Mouse (Mus musculus) lung, postnatal 0 days (tissue): ENCODE measurements around the gene Olfr1385. TPM values are rescaled to one million over a fixed set of nuclear protein-coding genes. Genes with fewer than 3 reads are reported as not detected.
"Not testable (repeated sequence)": the region's sequence is repeated elsewhere in the genome, so short reads cannot be mapped to it uniquely, and the experiment has no call there.

ENCODE experiments used
- ATAC-seq: fragments of 200-750 bp; cut with Nextera tagmentation; 2 replicates; pipeline ENCODE4 v1.8.0; 2017; ENCODE audit warnings: moderate library complexity
- DNase-seq: peaks from one replicate; pipeline ENCODE4 v3.0.0-alpha.2; 2016; ENCODE audit warnings: low spot score
- H3K27ac ChIP-seq: fragments of 300-500 bp; sonication (generic); 2 replicates; pipeline ENCODE4 v1.5.1; 2014; ENCODE audit warnings: antibody characterized with exemption, mild to moderate bottlenecking, low read length, mixed read lengths
- H3K27me3 ChIP-seq: fragments of 300-500 bp; sonication (generic); replicated peaks from 2 replicates; pipeline ENCODE4 v1.6.1; 2014; ENCODE audit warnings: low read length, mixed read lengths; ENCODE audit not compliant: insufficient read depth
- H3K36me3 ChIP-seq: fragments of 300-500 bp; sonication (generic); 2 replicates; pipeline ENCODE4 v1.6.1; 2014; ENCODE audit warnings: low read length, mixed read lengths; ENCODE audit not compliant: insufficient read depth
- H3K4me1 ChIP-seq: fragments of 300-500 bp; sonication (generic); 2 replicates; pipeline ENCODE4 v1.6.1; 2014; ENCODE audit warnings: antibody characterized with exemption, low read depth, low read length, mixed read lengths; ENCODE audit not compliant: insufficient read depth
- H3K4me2 ChIP-seq: fragments of 300-500 bp; sonication (generic); replicated peaks from 2 replicates; pipeline ENCODE4 v1.6.1; 2014; ENCODE audit warnings: low read depth, mild to moderate bottlenecking, low read length, moderate library complexity, mixed read lengths
- H3K4me3 ChIP-seq: fragments of 300-500 bp; sonication (generic); 2 replicates; pipeline ENCODE4 v1.5.1; 2014; ENCODE audit warnings: low read depth, low read length
- H3K9ac ChIP-seq: fragments of 300-500 bp; sonication (generic); replicated peaks from 2 replicates; pipeline ENCODE4 v1.6.1; 2014; ENCODE audit warnings: low read depth, mild to moderate bottlenecking
- H3K9me3 ChIP-seq: fragments of 300-500 bp; sonication (generic); 2 replicates; pipeline ENCODE4 v1.6.1; 2016; ENCODE audit warnings: low read length, mixed read lengths
- CTCF ChIP-seq: IDR thresholded peaks from 2 replicates; pipeline ENCODE4 v1.5.1; 2016; ENCODE audit warnings: antibody characterized with exemption, mild to moderate bottlenecking
- EP300 ChIP-seq: IDR thresholded peaks from 2 replicates; pipeline ENCODE4 v1.6.1; 2016; ENCODE audit warnings: antibody characterized with exemption, mild to moderate bottlenecking, control low read depth
- WGBS: fragments of 180-500 bp; shearing (Covaris S2); extraction: QIAGEN DNeasy Blood & Tissue Kit; methylation state at CpG from one replicate; pipeline ENCODE4 v1.1.7; 2014; 5-methylcytosine and 5-hydroxymethylcytosine counted together
- polyA plus RNA-seq: library from polyadenylated mRNA; unstranded; fragments of >200 nt; fragmentation: Nextera tagmentation; extraction: Ambion mirVana; gene quantifications from 2 replicates; pipeline ENCODE4 v1.2.1, GENCODE M21; 2015

The Olfr1385 gene
- not detected in 2 replicates for polyA plus RNA-seq

- WGBS = 68% methylated on average over 1 of the region's 1 CpGs
- not testable (repeated sequence) for H3K9ac ChIP-seq, H3K27me3 ChIP-seq, DNase-seq, H3K4me2 ChIP-seq, H3K4me1 ChIP-seq, H3K4me3 ChIP-seq, ATAC-seq, H3K27ac ChIP-seq, H3K9me3 ChIP-seq, H3K36me3 ChIP-seq
These were observed at the start of gene Olfr1385 for GRCm38 (mm10) chr11:49488770-49489169. Gene Olfr1385, plus strand, starts transcription at chr11:49489070.

DNA sequence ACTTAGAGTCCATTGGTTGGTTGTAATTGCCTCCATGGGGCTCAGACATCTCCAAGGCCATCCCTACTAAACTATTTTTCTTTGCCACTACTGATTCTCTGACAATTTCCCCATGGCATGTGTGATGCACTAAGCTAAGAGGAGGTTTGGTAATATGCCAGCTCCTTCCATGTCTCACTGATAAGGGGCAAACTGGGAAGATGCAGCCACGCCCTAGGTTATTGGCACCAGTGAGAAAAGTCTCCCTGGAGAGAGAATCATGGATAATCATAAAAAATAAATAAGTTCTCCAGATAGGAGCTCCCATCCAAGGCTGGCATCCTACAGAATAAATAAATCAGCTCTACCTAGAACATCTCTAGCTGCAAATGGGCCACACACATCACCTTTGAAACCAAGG lies 33.8 kb upstream of the Olfr1385 start, which contains the start of gene Olfr1387:
TSS of gene Olfr1387 (plus strand) at position 301 of the 400 bp plus-strand sequence.
- ATAC-seq = no peak
- no peak within 1 kb of the TSS for H3K4me2 ChIP-seq
- no peak for DNase-seq
- H3K27ac ChIP-seq = no peak within 1 kb of the TSS
- TF ChIP-seq EP300 = no peak
- TF ChIP-seq CTCF = no peak
- H3K4me1 ChIP-seq = no peaks in the 10 kb centered on the region
- no peaks in the 10 kb centered on the region for H3K36me3 ChIP-seq
- H3K27me3 ChIP-seq = no peaks in the 10 kb centered on the region
- H3K4me3 ChIP-seq = no peak within 1 kb of the TSS
- no peaks in the 10 kb centered on the region for H3K9me3 ChIP-seq
- no peak within 1 kb of the TSS for H3K9ac ChIP-seq
- WGBS = 50% methylated on average over 1 of the region's 1 CpGs

DNA sequence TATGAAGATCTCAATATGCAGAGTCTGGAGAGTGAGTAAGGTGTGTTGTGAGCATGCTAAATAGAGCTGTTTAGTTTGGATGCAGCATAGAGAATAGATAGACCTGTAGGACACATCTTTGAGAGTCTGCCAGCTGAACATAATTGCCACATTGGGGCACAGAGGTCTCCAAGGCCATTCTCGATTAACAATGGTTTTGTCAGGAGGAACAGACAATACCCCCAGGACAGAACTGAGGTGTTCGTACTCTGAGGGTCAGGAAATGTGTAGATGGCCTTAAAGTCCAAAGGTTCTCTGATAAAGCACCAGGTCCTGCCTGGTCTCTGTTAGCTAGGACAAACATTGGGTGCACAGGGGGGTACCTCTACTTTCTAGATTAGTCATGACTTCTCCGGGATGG lies 24.1 kb upstream of the Olfr1385 start, which contains the start of gene Olfr1386:
TSS of gene Olfr1386 (plus strand) at position 301 of the 400 bp plus-strand sequence.
- H3K4me3 ChIP-seq, H3K9ac ChIP-seq, H3K27ac ChIP-seq, DNase-seq, ATAC-seq, H3K4me2 ChIP-seq, H3K9me3 ChIP-seq, H3K4me1 ChIP-seq, H3K27me3 ChIP-seq, H3K36me3 ChIP-seq: not testable (repeated sequence)
- 84% methylated on average over 2 of the region's 3 CpGs for WGBS

- Histone ChIP-seq H3K27ac (no peak overlapping the region), H3K4me3 (no peak overlapping the region), H3K4me2 (no peak overlapping the region), H3K9ac (no peak overlapping the region), H3K27me3 (no peaks in the 10 kb centered on the region), H3K4me1 (no peaks in the 10 kb centered on the region), H3K9me3 (no peaks in the 10 kb centered on the region), H3K36me3 (no peaks in the 10 kb centered on the region)
- ATAC-seq (no peak), DNase-seq (no peak)
- TF ChIP-seq EP300 (no peak), CTCF (no peak)
- WGBS = 24% methylated on average over 4 of the region's 4 CpGs
These were observed 2.9 kb upstream of the Olfr1385 start for GRCm38 (mm10) chr11:49485973-49486372.

GRCm38 (mm10) chr11:49518086-49518485 lies 29.2 kb downstream of the Olfr1385 start:
- Histone ChIP-seq H3K27me3 (no peaks in the 10 kb centered on the region), H3K27ac (no peak overlapping the region), H3K4me1 (no peaks in the 10 kb centered on the region), H3K9me3 (no peaks in the 10 kb centered on the region), H3K4me3 (no peak overlapping the region), H3K36me3 (no peaks in the 10 kb centered on the region), H3K9ac (no peak overlapping the region), H3K4me2 (no peak overlapping the region)
- WGBS = 52% methylated on average over 5 of the region's 5 CpGs
- no peak for ATAC-seq
- DNase-seq = no peak
- no peak for TF ChIP-seq EP300
- TF ChIP-seq CTCF = no peak

- no peak within 1 kb of the TSS for H3K4me3 ChIP-seq
- ATAC-seq (no peak), DNase-seq (no peak)
- no peaks in the 10 kb centered on the region for H3K9me3 ChIP-seq
- H3K4me1 ChIP-seq = no peaks in the 10 kb centered on the region
- H3K4me2 ChIP-seq = no peak within 1 kb of the TSS
- H3K9ac ChIP-seq = no peak within 1 kb of the TSS
- TF ChIP-seq EP300 (no peak), CTCF (no peak)
- H3K27me3 ChIP-seq = no peaks in the 10 kb centered on the region
- H3K27ac ChIP-seq = no peak within 1 kb of the TSS
- H3K36me3 ChIP-seq = no peaks in the 10 kb centered on the region
These were observed 30.5 kb downstream of the Olfr1385 start, which contains the start of gene Olfr1383 for GRCm38 (mm10) chr11:49519348-49519747. Gene Olfr1383, plus strand, starts transcription at chr11:49519648.

DNA sequence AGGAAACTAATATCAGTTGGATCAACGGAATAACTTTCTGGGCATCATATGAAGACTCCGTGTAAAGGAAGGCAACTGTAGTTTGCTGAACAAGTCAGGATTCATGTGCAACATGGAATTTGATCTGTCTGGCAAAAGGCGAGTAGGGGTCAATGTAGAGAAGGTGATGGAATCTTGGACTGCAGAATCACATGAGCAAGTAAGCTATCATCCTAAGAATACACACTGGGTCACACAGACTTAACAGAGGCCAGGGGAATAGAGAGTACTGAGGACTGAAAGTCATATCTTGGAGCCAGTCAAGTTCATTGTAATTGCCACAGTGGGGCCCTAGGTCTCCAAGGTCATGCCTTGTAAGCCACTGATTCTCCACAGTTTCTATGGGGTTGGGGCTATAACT lies 39.1 kb downstream of the Olfr1385 start, which contains the start of gene Olfr1382:
TSS of gene Olfr1382 (plus strand) at position 301 of the 400 bp plus-strand sequence.
- DNase-seq = no peak
- ATAC-seq = no peak
- H3K9me3 ChIP-seq = no peaks in the 10 kb centered on the region
- H3K9ac ChIP-seq = no peak within 1 kb of the TSS
- H3K4me2 ChIP-seq = no peak within 1 kb of the TSS
- no peak within 1 kb of the TSS for H3K27ac ChIP-seq
- H3K4me3 ChIP-seq = no peak within 1 kb of the TSS
- no peak for TF ChIP-seq CTCF
- no peak for TF ChIP-seq EP300
- 76% methylated on average over 3 of the region's 3 CpGs for WGBS
- no peaks in the 10 kb centered on the region for H3K36me3 ChIP-seq
- no peaks in the 10 kb centered on the region for H3K4me1 ChIP-seq
- no peaks in the 10 kb centered on the region for H3K27me3 ChIP-seq
